Mouse (Mus musculus) layer of hippocampus, adult 11-12 months (tissue): ENCODE measurements around the gene Erich4.
"Not testable (repeated sequence)": the region's sequence is repeated elsewhere in the genome, so short reads cannot be mapped to it uniquely, and the experiment has no call there.

Source experiments
- DNase-seq: peaks from one replicate; pipeline ENCODE4 v3.0.0; 2022; ENCODE audit warnings: low spot score

Erich4 gene

GRCm38 (mm10) chr7:25576793-25577437, 38.8 kb downstream of the Erich4 start:
- DNase-seq: not testable (repeated sequence)

- not testable (repeated sequence) for DNase-seq
These were observed 39.4 kb downstream of the Erich4 start for GRCm38 (mm10) chr7:25576308-25576707.

GRCm38 (mm10) chr7:25575870-25576269, 39.8 kb downstream of the Erich4 start:
- DNase-seq: no peak

DNA sequence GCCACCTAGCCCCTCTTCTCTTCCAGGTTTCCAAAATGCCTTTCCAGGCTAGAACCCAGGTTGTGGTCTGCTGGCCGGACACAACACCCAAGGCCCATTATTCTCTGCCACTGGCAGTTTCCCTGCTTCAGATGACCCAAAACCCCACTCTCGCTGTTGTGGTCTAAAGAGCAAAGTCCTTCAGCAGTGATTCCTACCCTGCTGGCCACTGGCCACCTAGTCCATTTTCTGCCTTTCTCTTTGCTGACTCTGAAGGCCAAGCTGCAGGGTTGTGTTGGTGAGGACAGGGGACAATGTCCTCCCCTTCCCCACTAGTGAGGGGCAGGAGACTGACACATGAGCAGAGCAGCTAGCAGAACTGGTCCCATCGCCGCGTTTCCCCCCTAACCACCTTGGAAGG, 40.6 kb downstream of the Erich4 start:
- DNase-seq: no peak

GRCm38 (mm10) chr7:25573806-25574205, 41.9 kb downstream of the Erich4 start:
- DNase-seq: not testable (repeated sequence)

- no peak for DNase-seq
These were observed 47.0 kb downstream of the Erich4 start for GRCm38 (mm10) chr7:25568721-25569120.
